Mouse (Mus musculus): ENCODE measurements around the gene 1810049J17Rik.
"Not testable (repeated sequence)": the region's sequence is repeated elsewhere in the genome, so short reads cannot be mapped to it uniquely, and the experiment has no call there.

The 1810049J17Rik gene

GRCm38 (mm10) chr15:12321788-12322621 lies at the start of gene 1810049J17Rik:
Gene 1810049J17Rik (minus strand): TSS chr15:12321899.
- peak; percentile 61 for DNase-seq (ENCODE audit: low spot score)

GRCm38 (mm10) chr15:12371183-12371582 lies 49.5 kb upstream of the 1810049J17Rik start:
- DNase-seq (ENCODE audit: low spot score), result peak; percentile 92

DNA sequence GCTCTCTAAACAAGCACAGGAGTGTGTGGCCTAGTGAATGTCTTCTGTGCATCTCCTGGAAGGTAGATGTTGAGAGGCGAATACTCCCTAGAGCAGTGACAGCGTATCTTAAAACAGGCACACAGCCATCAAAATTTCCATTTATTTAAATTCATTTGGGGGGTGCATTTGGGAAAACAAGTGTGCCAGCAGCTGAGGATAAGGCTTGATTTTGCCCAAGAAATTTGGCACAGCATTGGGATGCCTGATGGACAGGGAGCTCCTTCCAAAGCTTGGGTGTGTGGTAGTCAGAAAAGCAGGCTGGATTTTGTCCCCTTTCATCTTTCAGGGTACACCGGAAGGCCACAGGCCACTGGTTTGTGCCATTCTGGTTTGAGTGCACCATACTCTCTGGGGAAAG lies 48.4 kb upstream of the 1810049J17Rik start:
- no peak for DNase-seq (ENCODE audit: low spot score)

GRCm38 (mm10) chr15:12368850-12369249 lies 47.2 kb upstream of the 1810049J17Rik start:
- DNase-seq (ENCODE audit: low spot score), result no peak

GRCm38 (mm10) chr15:12368357-12368756 lies 46.7 kb upstream of the 1810049J17Rik start:
- no peak for DNase-seq (ENCODE audit: low spot score)

GRCm38 (mm10) chr15:12367306-12368080 lies 45.8 kb upstream of the 1810049J17Rik start:
- DNase-seq (ENCODE audit: low spot score), result peak; percentile 21

GRCm38 (mm10) chr15:12366580-12367305 lies 45.0 kb upstream of the 1810049J17Rik start:
- not testable (repeated sequence) for DNase-seq (ENCODE audit: low spot score)

GRCm38 (mm10) chr15:12366072-12366469 lies 44.4 kb upstream of the 1810049J17Rik start:
- DNase-seq (ENCODE audit: low spot score), result peak; percentile 66

DNA sequence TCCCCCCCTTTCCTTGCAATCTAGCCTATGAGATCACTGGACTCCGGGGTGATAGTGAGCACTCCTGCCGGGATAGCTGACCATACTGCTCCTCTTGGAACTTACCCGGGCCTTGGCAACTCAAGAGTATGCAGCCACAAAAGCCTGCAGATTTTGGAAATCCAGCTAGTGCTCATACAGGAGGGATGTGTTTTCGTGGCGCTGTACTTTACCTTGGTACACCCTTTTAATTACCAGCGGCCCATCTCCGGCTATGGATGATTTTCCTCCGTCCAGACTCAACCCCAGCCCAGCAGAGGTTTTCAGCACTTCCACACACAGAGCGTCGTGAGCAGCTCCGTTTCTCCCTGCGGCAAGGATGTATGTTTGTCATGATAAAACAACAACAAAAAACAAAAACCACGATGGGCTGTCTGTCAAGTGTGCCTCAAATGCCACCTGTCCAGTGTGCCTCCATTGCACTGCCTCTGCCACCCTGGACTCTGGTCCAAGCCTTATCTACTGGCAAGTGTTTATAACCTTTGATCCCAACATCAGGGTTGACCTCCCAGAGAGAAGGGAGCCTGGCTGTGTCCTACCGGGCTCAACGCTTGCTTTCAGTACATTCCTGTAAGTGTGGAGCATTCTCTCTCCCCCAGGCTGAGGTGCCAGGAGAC lies 43.8 kb upstream of the 1810049J17Rik start:
- no peak for DNase-seq (ENCODE audit: low spot score)

- no peak for DNase-seq (ENCODE audit: low spot score)
These were observed 42.4 kb upstream of the 1810049J17Rik start for GRCm38 (mm10) chr15:12364096-12364495.

GRCm38 (mm10) chr15:12362701-12363040 lies 41.0 kb upstream of the 1810049J17Rik start:
- no peak for DNase-seq (ENCODE audit: low spot score)

DNA sequence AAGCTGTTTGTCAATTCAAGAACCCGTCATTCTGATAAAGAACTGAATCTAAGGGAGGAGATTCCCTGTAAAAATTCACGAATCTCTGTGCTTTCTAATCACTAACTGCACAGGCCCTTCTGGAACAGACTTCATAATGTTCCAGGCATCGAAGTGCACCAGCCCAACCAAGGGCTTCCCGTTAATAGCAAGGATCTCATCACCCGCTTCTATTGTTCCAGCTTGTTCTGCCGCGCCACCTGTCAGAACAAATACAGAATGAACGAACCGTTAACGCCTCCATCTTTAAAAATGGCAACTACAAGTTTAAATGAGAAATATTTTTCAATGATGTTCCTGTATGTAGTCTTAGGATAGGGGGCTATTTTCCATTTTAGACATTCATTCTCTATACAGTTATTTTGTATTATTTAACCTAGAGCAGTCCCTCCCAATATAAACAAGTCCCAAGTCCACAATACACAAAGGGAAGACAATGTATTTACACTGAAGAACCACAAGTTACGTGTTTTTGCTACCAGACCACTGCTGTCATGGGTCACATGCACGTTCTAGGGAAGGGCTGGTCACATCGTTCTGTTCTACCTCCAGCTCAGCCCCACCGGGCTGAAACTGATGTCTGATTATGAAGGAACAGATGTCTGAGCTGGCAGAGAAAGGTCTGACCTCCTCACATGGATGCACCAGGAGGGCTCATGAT lies 40.5 kb upstream of the 1810049J17Rik start:
- no peak for DNase-seq (ENCODE audit: low spot score)

- DNase-seq (ENCODE audit: low spot score), result no peak
These were observed 39.0 kb upstream of the 1810049J17Rik start for GRCm38 (mm10) chr15:12360519-12361212.

DNA sequence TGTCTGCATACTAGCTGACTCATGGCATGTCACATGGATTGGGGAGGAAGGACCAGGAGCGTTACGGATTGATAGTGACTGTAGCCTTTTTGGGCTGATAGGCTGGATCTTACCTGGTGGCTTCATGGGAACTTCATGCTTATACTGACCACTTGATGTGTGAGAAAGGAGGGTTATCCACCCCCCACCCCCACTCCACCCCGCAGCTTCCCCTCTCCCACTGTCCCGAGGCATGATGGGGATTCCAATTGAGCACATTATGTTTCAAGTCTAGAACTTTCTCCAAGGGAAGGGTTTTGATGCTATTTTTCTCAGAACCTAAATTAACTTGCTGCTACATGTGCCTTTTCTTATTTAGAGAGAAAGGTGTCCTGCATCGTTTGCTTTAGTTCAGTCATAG lies 36.7 kb upstream of the 1810049J17Rik start:
- no peak for DNase-seq (ENCODE audit: low spot score)

GRCm38 (mm10) chr15:12357459-12357858 lies 35.8 kb upstream of the 1810049J17Rik start:
- no peak for DNase-seq (ENCODE audit: low spot score)

GRCm38 (mm10) chr15:12355907-12356306 lies 34.2 kb upstream of the 1810049J17Rik start:
- no peak for DNase-seq (ENCODE audit: low spot score)

GRCm38 (mm10) chr15:12355261-12355660 lies 33.6 kb upstream of the 1810049J17Rik start:
- no peak for DNase-seq (ENCODE audit: low spot score)

DNA sequence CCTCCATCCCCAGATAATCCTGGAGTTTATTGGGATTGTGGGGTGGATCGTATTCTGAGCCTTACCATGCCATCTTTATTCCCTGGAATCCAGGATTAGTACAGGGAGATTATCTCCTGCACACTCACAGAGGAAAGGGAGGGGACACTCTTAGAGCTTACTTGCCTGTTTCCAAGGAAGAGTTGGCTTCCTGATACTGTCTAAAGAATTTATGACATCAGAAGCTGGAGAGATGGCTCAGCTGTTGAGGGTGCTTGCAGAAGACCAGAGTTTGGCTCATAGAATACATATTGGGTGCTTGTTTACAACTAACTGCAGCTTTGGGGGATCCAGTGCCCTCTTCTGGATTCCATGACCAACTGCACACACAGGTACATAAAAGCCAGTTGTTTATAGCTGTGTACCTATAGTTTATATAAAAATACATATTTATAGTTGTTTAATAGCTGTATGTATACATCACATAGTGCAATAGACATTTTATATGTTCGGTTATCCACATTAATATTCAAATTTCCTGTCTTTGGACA lies 32.6 kb upstream of the 1810049J17Rik start:
- no peak for DNase-seq (ENCODE audit: low spot score)

DNA sequence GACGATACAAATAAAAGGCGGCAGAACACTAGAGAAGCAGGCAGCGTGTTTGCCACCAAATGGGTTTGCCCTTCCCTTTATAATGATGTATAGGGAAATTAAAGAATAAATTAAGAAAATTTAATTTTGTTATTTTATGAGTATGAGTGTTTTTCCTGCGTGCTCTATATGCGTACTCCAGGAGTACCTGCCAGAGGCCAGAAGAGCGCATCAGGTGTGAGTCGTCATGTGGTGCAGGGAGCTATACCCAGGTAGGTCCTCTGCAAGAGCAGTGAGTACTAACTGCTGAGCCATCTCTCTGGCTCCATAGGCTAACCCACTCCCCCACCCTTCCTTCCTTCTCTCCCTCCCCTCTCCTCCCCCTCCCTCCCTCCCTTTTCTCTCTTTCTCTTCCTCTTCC lies 29.8 kb upstream of the 1810049J17Rik start:
- DNase-seq (ENCODE audit: low spot score), result no peak

DNA sequence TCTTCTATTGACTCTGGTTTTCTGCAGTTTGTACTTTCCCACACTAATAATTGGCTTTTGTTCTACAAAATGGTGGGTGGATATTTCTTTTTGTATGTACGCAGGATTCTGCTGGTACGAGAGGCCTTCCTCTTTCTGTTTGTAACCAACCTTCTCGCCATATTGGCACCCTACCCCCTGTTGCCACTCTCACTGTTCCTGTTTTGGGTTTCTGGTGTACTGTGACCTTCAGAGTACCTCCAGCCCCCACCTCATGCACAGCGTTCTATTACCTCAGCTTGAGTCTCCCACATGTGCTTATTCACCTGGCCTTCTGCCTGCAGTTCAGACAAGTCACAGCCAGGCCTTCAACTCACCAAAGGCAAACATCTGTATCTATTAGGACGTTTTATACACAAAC lies 28.1 kb upstream of the 1810049J17Rik start:
- no peak for DNase-seq (ENCODE audit: low spot score)
